Mouse (Mus musculus): ENCODE data around the gene Ifna16. TPM values are rescaled to one million over a fixed set of nuclear protein-coding genes. Genes with fewer than 3 reads are reported as not detected.

The Ifna16 gene
- total RNA-seq (2023), result not detected

DNA sequence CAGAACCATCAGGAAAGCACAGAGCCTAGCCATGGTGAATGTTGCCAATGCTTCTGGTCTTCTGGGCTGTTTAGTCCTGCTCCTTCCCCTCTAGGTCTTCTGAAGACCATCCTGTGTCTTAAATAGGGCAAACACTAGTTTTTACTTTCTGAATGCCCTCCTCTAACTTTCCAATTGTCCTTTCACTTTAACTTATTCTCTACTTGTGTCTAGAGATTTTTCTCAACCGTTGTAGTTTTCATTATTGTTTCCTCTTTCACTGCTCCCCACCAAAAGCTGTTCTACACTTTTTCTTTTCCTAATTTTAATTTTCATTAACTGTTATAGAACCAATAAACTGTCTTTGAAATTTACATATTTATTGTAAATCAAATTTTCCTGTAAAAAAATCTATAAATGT is at the start of gene Ifna16:
Gene Ifna16, minus strand, starts transcription at position 101 of the 400 bp plus-strand sequence.

DNA sequence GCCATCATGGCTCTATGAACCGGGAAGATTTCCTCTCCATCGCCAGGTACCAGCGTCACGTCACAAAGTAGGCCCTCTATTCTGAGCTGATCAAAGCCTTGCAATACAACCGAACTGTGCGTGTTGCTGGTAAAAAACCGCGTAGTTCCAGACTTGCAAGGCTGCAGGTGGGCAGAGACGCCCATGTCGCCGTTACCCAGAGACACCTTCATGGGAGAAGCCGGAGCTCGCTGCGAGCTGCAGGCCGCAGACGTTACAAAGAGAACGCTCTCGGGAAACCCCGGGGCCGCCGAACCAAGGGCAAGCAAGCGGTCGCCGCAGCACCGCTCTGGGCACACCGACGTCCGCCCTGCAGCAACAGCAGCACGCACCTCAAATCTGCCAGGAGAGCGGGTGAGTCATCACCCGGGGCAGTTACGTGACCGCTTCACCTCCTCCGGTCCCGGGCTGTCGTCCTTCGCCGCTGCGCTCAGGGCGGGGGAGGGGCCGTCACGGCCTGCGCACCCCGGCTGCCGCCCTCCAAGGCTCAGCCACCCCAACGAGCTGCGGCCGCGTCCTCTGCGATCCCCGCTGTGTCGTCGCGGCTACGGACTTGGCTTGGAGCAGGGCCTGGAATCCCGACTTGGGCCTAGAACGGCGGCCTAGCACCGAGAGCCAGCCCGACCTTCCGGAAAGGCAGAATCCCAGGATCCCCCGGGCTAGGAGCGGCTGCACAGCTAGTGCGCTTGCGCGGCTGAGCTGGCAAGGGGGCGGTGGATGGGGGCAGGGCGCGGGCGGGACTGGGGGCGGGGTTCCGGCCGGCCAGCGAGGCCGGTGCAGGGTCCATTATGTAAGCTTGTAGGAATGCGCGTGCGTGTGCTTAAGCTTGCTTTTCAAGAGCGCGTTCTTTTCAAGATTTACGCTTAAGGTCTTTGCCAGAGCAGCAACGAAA is 45.3 kb upstream of the Ifna16 start, which contains the start of the genes Gm26566 and Klhl9:
Gene Gm26566, plus strand, starts transcription at position 15 of the 931 bp plus-strand sequence.
Gene Klhl9, minus strand, starts transcription at position 675 of the 931 bp plus-strand sequence.

DNA sequence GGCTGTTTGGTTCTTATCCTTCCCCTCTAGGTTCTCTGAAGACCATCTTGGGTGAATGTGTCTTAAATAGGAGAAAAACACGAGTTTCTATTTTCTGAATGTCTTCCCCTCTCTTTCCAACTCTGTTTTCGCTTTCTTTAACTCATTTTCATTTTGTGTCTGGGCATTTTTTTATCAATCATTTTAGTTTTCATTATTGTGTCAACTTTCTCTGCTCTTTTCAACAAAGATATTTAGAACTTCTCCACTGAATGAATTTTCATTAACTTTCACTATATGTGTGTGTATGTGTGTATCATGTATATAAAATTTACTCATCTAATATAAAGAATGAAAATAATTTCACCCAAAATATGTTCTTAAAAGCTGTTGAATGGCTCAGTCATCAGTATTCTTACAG is 14.5 kb upstream of the Ifna16 start, which contains the start of gene Ifnab:
Gene Ifnab, minus strand, starts transcription at position 101 of the 400 bp plus-strand sequence.

DNA sequence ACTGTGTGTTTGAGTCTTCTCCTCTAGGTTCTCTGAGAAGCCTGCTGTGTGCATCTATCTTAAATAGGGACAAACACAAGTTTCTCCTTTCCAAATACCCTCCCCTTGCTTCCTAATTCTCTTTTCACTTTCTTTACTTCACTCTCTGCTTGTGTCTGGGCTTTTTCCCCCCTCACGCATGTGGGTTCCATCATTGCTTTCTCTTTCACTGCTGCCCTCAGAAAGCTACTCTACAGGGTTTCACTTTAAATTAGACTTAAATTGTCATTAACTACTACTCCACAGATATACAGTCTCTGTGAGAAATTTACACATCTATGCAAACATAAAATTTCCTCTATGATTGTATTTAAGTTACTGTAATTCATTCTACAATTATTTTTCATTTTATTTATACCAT is 7.1 kb upstream of the Ifna16 start, which contains the start of gene Ifna2:
Gene Ifna2, minus strand, starts transcription at position 101 of the 400 bp plus-strand sequence.

DNA sequence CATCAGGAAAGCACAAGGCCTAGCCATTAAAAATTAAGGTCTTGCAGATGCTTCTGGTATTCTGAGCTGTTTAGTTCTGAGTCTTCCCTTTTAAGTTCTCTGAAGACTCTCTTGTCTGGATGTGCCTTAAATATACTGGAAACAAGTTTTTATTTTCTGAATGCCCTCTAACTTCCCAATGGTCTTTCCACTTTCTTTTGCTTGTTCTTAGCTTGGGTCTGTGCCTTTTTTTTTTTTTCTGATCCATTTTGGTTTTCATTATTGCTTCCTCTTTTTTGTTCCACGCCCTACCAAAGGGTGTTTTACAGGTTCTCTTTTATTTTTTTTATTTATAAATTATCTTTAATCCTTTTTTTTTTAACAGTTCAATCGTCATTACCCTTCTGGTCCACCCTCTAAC is 32.4 kb downstream of the Ifna16 start, which contains the start of gene Ifna13:
Gene Ifna13, minus strand, starts transcription at position 101 of the 400 bp plus-strand sequence.

DNA sequence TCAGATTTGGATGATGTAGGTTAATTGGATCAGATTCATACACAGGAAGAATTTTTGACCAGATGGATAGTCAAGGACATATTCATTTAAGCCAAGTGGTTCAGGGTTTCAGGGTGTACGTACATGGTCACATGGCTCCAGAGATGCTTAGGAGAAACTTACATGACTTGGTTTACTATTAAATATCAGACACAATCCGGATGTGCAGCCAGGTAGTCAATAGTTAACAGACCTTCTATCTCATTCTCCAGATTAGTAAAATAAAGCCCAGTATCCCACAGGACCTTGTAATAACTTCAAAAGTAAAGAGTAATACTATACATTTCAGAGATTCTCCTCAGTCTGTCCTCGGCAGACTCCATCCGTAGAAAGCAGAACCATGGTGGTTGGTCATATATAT is 42.4 kb downstream of the Ifna16 start, which contains the start of gene C87499:
Gene C87499, minus strand, starts transcription at position 101 of the 400 bp plus-strand sequence.

Other genes with a start within 250 kb of the Ifna16 start
- 0.24 TPM for gene Hacd4, start 238.0 kb downstream of the Ifna16 start, total RNA-seq (2023)
- not detected for gene Ifnb1, start 154.2 kb downstream of the Ifna16 start, total RNA-seq (2023)
- not detected for gene Ifna15, start 118.7 kb downstream of the Ifna16 start, total RNA-seq (2023)
- not detected for gene Ifna14, start 105.1 kb downstream of the Ifna16 start, total RNA-seq (2023)
- gene Ifna9, start 84.5 kb downstream of the Ifna16 start, total RNA-seq (2023), result not detected
- gene Ifna12, start 73.5 kb downstream of the Ifna16 start, total RNA-seq (2023), result not detected
- gene C87499, start 42.5 kb downstream of the Ifna16 start, total RNA-seq (2023), result not detected
- gene Ifna13, start 32.5 kb downstream of the Ifna16 start, total RNA-seq (2023), result not detected
- not detected for gene Ifna2, start 7.0 kb upstream of the Ifna16 start, total RNA-seq (2023)
- not detected for gene Ifnab, start 14.4 kb upstream of the Ifna16 start, total RNA-seq (2023)
- gene Gm26566, start 44.9 kb upstream of the Ifna16 start, total RNA-seq (2023), result 1.4 TPM
- gene Klhl9, start 45.5 kb upstream of the Ifna16 start, total RNA-seq (2023), result 38.7 TPM
- gene Gm13271, start 77.9 kb upstream of the Ifna16 start, total RNA-seq (2023), result not detected
- not detected for gene Gm13283, start 83.2 kb upstream of the Ifna16 start, total RNA-seq (2023)
- not detected for gene Gm13290, start 96.9 kb upstream of the Ifna16 start, total RNA-seq (2023)
- not detected for gene Gm13289, start 100.0 kb upstream of the Ifna16 start, total RNA-seq (2023)
- gene Gm13272, start 102.9 kb upstream of the Ifna16 start, total RNA-seq (2023), result not detected
- gene Ifnz, start 105.2 kb upstream of the Ifna16 start, total RNA-seq (2023), result not detected
- gene Gm13276, start 108.8 kb upstream of the Ifna16 start, total RNA-seq (2023), result not detected
- not detected for gene Gm13277, start 111.7 kb upstream of the Ifna16 start, total RNA-seq (2023)
- not detected for gene Gm13278, start 114.6 kb upstream of the Ifna16 start, total RNA-seq (2023)
- gene Gm13275, start 117.6 kb upstream of the Ifna16 start, total RNA-seq (2023), result not detected
- gene Gm13279, start 120.5 kb upstream of the Ifna16 start, total RNA-seq (2023), result not detected
- not detected for gene Gm13285, start 122.7 kb upstream of the Ifna16 start, total RNA-seq (2023)
- gene Gm13287, start 126.3 kb upstream of the Ifna16 start, total RNA-seq (2023), result not detected
- gene Gm13288, start 128.6 kb upstream of the Ifna16 start, total RNA-seq (2023), result not detected
- not detected for gene Ifna7, start 139.3 kb upstream of the Ifna16 start, total RNA-seq (2023)
- not detected for gene Ifna11, start 143.0 kb upstream of the Ifna16 start, total RNA-seq (2023)
- not detected for gene Ifna6, start 150.5 kb upstream of the Ifna16 start, total RNA-seq (2023)
- not detected for gene Ifna5, start 158.6 kb upstream of the Ifna16 start, total RNA-seq (2023)
- not detected for gene Ifna4, start 164.9 kb upstream of the Ifna16 start, total RNA-seq (2023)
- not detected for gene Ifna1, start 173.2 kb upstream of the Ifna16 start, total RNA-seq (2023)
- not detected for gene Ifne, start 203.3 kb upstream of the Ifna16 start, total RNA-seq (2023)